Mouse (Mus musculus) kidney, adult 2 months (tissue): Measurements from ENCODE around the gene Evc2.

Source experiments
- CTCF ChIP-seq: fragments of 200-500 bp; conservative IDR thresholded peaks from 2 replicates; pipeline ENCODE4 v1.5.1; 2011; ENCODE audit warnings: low read depth, mild to moderate bottlenecking, control low read depth, low read length, moderate library complexity, mixed read lengths; ENCODE audit not compliant: insufficient read depth, insufficient read length
- POLR2A ChIP-seq: fragments of 200-500 bp; IDR thresholded peaks from one replicate; pipeline ENCODE4 v1.6.1; 2011; ENCODE audit warnings: low read depth, low read length, control low read depth

GRCm38 (mm10) chr5:37457191-37457590 lies 118.9 kb downstream of the Evc2 start:
- TF ChIP-seq CTCF: no peak
- no peak for TF ChIP-seq POLR2A
